ENCODE assay signal across 21 mouse cellular contexts in the genomic region with DNA sequence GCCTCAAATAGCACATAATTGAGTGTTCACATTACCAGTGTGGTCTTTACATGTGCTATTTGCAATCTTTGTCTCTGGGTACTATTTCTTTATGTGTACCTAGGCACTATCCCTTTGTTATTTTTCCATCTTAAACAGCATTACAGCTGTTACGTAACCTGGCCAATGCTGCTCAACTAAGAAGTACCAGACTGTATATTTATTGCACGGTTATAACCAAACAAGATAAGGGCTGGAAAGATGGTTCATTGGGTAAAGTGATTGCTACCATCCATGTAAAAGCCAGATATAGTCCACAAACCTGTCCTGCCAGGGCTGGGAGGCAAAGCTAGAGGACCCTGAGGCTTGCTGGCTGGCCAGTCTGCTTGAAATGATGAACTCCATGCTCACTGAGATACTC.
DNase-seq lines count a peak whose midpoint lies in the region; ATAC-seq and TF ChIP-seq lines count a peak whose summit lies in the region.
"Had no signal": no experiment of that assay in that cellular context is flagged by ENCODE, and none has a peak within 500 bp of the region (broad histone marks: within the 10 kb centered on the region; RNA-seq: fewer than 3 reads in every experiment).

No protein-coding gene starts in this region.

- 90% methylated on average over 2 of the region's 2 CpGs for WGBS in heart, embryonic 10.5 days
- WGBS in intestine, embryonic 15.5 days, result 74% methylated on average over 2 of the region's 2 CpGs
- 45% methylated on average over 2 of the region's 2 CpGs for WGBS in intestine, postnatal 0 days
- WGBS in intestine, embryonic 16.5 days, result 77% methylated on average over 2 of the region's 2 CpGs

- DNase-seq in heart, adult 11 months, result peak; percentile 56
- DNase-seq in heart, embryonic 10.5 days (ENCODE audit: low spot score), result no peak
- DNase-seq in left cerebral cortex, adult 18-20 months (ENCODE audit: low spot score in 2 of 2), result no peak
- DNase-seq: adrenal gland, adult 2 months; adrenal gland, adult 8-10 months; adrenal gland, postnatal 10 days; adrenal gland, postnatal 14 days; adrenal gland, postnatal 25 days; adrenal gland, postnatal 36 days; B cell, adult 2 months; cerebellum, adult 11 months; cerebellum, adult 11-12 months; cerebellum, adult 18-20 months had no signal

- H3K27ac ChIP-seq in heart, embryonic 10.5 days, result no peak overlapping the region
- no peak overlapping the region for H3K27ac ChIP-seq in intestine, embryonic 15.5 days
- no peak overlapping the region for H3K27ac ChIP-seq in intestine, postnatal 0 days (ENCODE audit: low read depth, low read length)
- no peak overlapping the region for H3K27ac ChIP-seq in intestine, embryonic 16.5 days (ENCODE audit: low read length)

- no peak for TF ChIP-seq CTCF in intestine, postnatal 0 days (IDR thresholded peaks at IDR 0.05; ENCODE audit: low read depth)

- H3K27me3 ChIP-seq in heart, embryonic 10.5 days (ENCODE audit: insufficient read depth, poor library complexity, severe bottlenecking), result no peaks in the 10 kb centered on the region
- H3K27me3 ChIP-seq in intestine, embryonic 15.5 days (replicated peaks), result no peaks in the 10 kb centered on the region
- no peaks in the 10 kb centered on the region for H3K27me3 ChIP-seq in intestine, postnatal 0 days (replicated peaks; ENCODE audit: control insufficient read depth, insufficient read depth, low read length)
- no peaks in the 10 kb centered on the region for H3K27me3 ChIP-seq in intestine, embryonic 16.5 days (replicated peaks; ENCODE audit: control insufficient read depth, insufficient read depth, low read length)
- H3K27me3 ChIP-seq: CH12.LX, Patski had no signal

- ATAC-seq in intestine, embryonic 15.5 days, result peak; percentile 73
- no peak; the same call in 1 of the 2 replicates for ATAC-seq in intestine, postnatal 0 days
- peak; percentile 83 for ATAC-seq in intestine, embryonic 16.5 days
- ATAC-seq: activated CD4-positive, CD25-positive, alpha-beta regulatory T cell, adult 4 months; CD4-positive, CD25-positive, alpha-beta regulatory T cell, adult 4 months; Patski had no signal

- H3K36me3 ChIP-seq in heart, embryonic 10.5 days, result no peaks in the 10 kb centered on the region
- H3K36me3 ChIP-seq in intestine, embryonic 15.5 days, result no peaks in the 10 kb centered on the region
- no peaks in the 10 kb centered on the region for H3K36me3 ChIP-seq in intestine, postnatal 0 days (ENCODE audit: control insufficient read depth, insufficient read depth)
- no peaks in the 10 kb centered on the region for H3K36me3 ChIP-seq in intestine, embryonic 16.5 days (ENCODE audit: control insufficient read depth, insufficient read depth, low read length)
- H3K36me3 ChIP-seq: G1E had no signal

- H3K9me3 ChIP-seq in heart, embryonic 10.5 days, result no peaks in the 10 kb centered on the region
- no peaks in the 10 kb centered on the region for H3K9me3 ChIP-seq in intestine, embryonic 15.5 days
- no peaks in the 10 kb centered on the region for H3K9me3 ChIP-seq in intestine, postnatal 0 days (ENCODE audit: control insufficient read depth)
- H3K9me3 ChIP-seq in intestine, embryonic 16.5 days (ENCODE audit: control insufficient read depth, low read length), result no peaks in the 10 kb centered on the region
- H3K9me3 ChIP-seq: G1E had no signal

- no peak overlapping the region for H3K9ac ChIP-seq in intestine, embryonic 15.5 days
- H3K9ac ChIP-seq in intestine, postnatal 0 days (ENCODE audit: low read depth, low read length), result no peak overlapping the region
- no peak overlapping the region for H3K9ac ChIP-seq in intestine, embryonic 16.5 days (ENCODE audit: low read depth, low read length)

- H3K4me1 ChIP-seq in heart, embryonic 10.5 days, result no peaks in the 10 kb centered on the region
- H3K4me1 ChIP-seq in intestine, embryonic 15.5 days (replicated peaks), result no peaks in the 10 kb centered on the region
- no peaks in the 10 kb centered on the region for H3K4me1 ChIP-seq in intestine, postnatal 0 days (replicated peaks; ENCODE audit: control insufficient read depth, insufficient read depth, low read length)
- no peaks in the 10 kb centered on the region for H3K4me1 ChIP-seq in intestine, embryonic 16.5 days (ENCODE audit: control insufficient read depth, insufficient read depth, low read length)

- H3K4me2 ChIP-seq in intestine, embryonic 15.5 days (replicated peaks), result no peak overlapping the region
- no peak overlapping the region for H3K4me2 ChIP-seq in intestine, postnatal 0 days (replicated peaks; ENCODE audit: low read depth)
- H3K4me2 ChIP-seq in intestine, embryonic 16.5 days (ENCODE audit: low read depth, low read length), result no peak overlapping the region

- H3K4me3 ChIP-seq in heart, embryonic 10.5 days, result no peak overlapping the region
- H3K4me3 ChIP-seq in intestine, embryonic 15.5 days (replicated peaks), result no peak overlapping the region
- no peak overlapping the region for H3K4me3 ChIP-seq in intestine, postnatal 0 days (ENCODE audit: low read depth, low read length)
- no peak overlapping the region for H3K4me3 ChIP-seq in intestine, embryonic 16.5 days (ENCODE audit: low read length)
